Mouse (Mus musculus): ENCODE data around the gene Macrod2.
A peak's percentile ranks its signal among the peaks of the same experiment; 100 is the strongest.

Macrod2 gene

GRCm38 (mm10) chr2:140913679-140914412, 518.7 kb downstream of the Macrod2 start:
- DNase-seq, result no peak

- DNase-seq, result no peak
Measured at GRCm38 (mm10) chr2:140926922-140927321, 531.8 kb downstream of the Macrod2 start.

GRCm38 (mm10) chr2:140934483-140934882, 539.4 kb downstream of the Macrod2 start:
- DNase-seq, result no peak

GRCm38 (mm10) chr2:140949461-140949860, 554.4 kb downstream of the Macrod2 start:
- DNase-seq, result peak; percentile 72 to 74

GRCm38 (mm10) chr2:140959246-140959645, 564.1 kb downstream of the Macrod2 start:
- DNase-seq, result no peak

- DNase-seq, result no peak
Measured at GRCm38 (mm10) chr2:140970181-140970580, 575.1 kb downstream of the Macrod2 start.

GRCm38 (mm10) chr2:140971845-140972244, 576.7 kb downstream of the Macrod2 start:
- no peak for DNase-seq

- no peak for DNase-seq
Measured at GRCm38 (mm10) chr2:140985670-140986372, 590.7 kb downstream of the Macrod2 start.

- DNase-seq, result no peak
Measured at GRCm38 (mm10) chr2:141003846-141004245, 608.7 kb downstream of the Macrod2 start.

- no peak for DNase-seq
Measured at GRCm38 (mm10) chr2:141004326-141004725, 609.2 kb downstream of the Macrod2 start.

- DNase-seq, result no peak
Measured at GRCm38 (mm10) chr2:141005616-141006015, 610.5 kb downstream of the Macrod2 start.

GRCm38 (mm10) chr2:141007725-141008124, 612.6 kb downstream of the Macrod2 start:
- DNase-seq, result no peak

GRCm38 (mm10) chr2:141008458-141008857, 613.3 kb downstream of the Macrod2 start:
- no peak for DNase-seq

GRCm38 (mm10) chr2:141013443-141014165, 618.5 kb downstream of the Macrod2 start:
- DNase-seq, result peak; percentile 20 to 23

GRCm38 (mm10) chr2:141022971-141023370, 627.9 kb downstream of the Macrod2 start:
- peak; percentile 13 for DNase-seq

GRCm38 (mm10) chr2:141023916-141024315, 628.8 kb downstream of the Macrod2 start:
- DNase-seq, result no peak

GRCm38 (mm10) chr2:141024316-141025043, 629.4 kb downstream of the Macrod2 start:
- DNase-seq, result no peak

- DNase-seq, result no peak
Measured at GRCm38 (mm10) chr2:141056685-141057454, 661.8 kb downstream of the Macrod2 start.

- no peak for DNase-seq
Measured at GRCm38 (mm10) chr2:141057455-141057833, 662.3 kb downstream of the Macrod2 start.

- no peak for DNase-seq
Measured at GRCm38 (mm10) chr2:141073981-141074855, 679.1 kb downstream of the Macrod2 start.

GRCm38 (mm10) chr2:141078221-141078620, 683.1 kb downstream of the Macrod2 start:
- DNase-seq, result no peak
